Mouse (Mus musculus): Measurements from ENCODE around the gene Mmd2. TPM values are rescaled to one million over a fixed set of nuclear protein-coding genes. Genes with fewer than 3 reads are reported as not detected.

The Mmd2 gene
- polyA plus RNA-seq, 1 experiment from 2014 or later: 22.0 TPM

DNA sequence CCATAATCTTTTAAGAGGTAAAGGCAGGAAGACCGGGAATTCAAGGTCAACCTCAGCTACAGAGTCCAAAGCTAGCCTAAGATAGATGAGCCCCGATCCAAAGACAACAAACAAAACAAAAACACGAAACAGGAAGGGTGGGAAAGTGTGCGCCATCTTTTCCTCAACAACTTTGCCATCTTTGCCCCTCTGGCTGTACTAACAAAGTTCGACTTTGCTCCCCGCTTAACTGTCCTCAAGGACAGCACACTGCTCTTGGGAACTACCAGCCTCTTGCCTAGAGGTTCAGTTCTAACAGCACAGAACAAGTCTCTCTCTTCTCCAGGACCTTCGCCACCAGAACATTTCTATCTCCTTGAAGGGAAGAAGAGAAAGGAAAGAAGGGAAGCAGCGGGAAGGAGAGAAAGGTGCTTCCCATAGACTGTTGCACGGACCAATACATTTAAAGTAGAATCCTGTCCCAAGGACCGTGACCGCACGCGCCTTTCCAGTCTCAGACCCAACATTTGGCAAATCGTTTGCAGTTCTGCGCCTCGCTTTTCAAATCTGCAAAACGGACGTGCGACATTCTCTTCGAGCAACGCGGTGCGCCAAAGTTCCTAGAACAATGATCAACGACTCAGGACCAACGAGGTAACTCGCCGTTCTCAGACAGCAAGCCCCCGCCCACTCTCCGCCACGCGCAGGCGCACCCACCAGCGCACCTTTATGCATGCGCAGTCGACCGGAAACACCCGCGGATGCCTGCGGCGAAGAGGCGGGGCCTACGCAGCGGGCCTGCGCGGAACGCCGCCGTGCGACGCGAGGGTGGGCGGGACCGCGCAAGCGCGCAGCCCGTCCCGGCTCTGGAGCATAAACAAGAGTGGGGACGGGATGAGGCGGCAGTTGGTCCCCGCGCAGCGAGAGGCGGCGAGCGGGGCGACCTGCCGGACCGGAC is 20.4 kb upstream of the Mmd2 start:
- Histone ChIP-seq H3K9ac (replicated peaks) (peak overlapping the region; percentile 93), H3K4me3 (replicated peaks) (peak overlapping the region; percentile 93), H3K36me3 (peaks cover 19% of the 10 kb centered on the region), H3K27ac (peak overlapping the region; percentile 80), H3K27me3 (no peaks in the 10 kb centered on the region), H3K4me1 (replicated peaks) (peaks cover 22% of the 10 kb centered on the region), H3K9me3 (no peaks in the 10 kb centered on the region), H3K4me2 (replicated peaks) (peak overlapping the region; percentile 78)
- peak; percentile 99 for ATAC-seq
- WGBS: 1% methylated on average over 69 of the region's 69 CpGs

DNA sequence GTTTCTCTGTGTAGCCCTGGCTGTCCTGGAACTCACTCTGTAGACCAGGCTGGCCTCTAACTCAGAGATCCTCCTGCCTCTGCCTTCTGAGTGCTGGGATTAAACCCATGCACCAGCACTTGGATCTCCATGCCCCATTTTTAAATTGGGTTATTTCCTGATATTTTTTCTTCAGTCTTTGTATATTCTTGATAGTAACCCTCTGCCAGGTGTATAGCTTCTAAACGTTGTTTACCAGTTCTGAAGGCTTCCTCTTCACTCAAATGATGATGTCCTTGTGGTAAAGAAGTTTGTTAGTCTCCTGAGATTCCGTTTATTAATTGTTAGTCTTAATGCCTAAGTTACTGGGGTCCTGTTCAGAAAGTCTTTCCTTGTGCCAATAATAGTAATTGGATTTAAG is 18.8 kb upstream of the Mmd2 start, which contains the start of gene Wipi2:
Wipi2 (plus strand) TSS at position 301 of the 400 bp plus-strand sequence.
- peak within 1 kb of the TSS; percentile 67 for H3K4me2 ChIP-seq (replicated peaks)
- H3K4me1 ChIP-seq (replicated peaks): peaks cover 22% of the 10 kb centered on the region
- 0 out of 2 replicates have a peak within 1 kb of the TSS, but pooled peaks have one; percentile 78 for H3K27ac ChIP-seq
- peak within 1 kb of the TSS; percentile 69 for H3K9ac ChIP-seq (replicated peaks)
- H3K4me3 ChIP-seq (replicated peaks): peak within 1 kb of the TSS; percentile 93
- H3K27me3 ChIP-seq: no peaks in the 10 kb centered on the region
- H3K36me3 ChIP-seq: peaks cover 5% of the 10 kb centered on the region; the same call in 1 of the 2 replicates
- no peak for ATAC-seq
- 90% methylated on average over 2 of the region's 2 CpGs for WGBS
- no peaks in the 10 kb centered on the region for H3K9me3 ChIP-seq

DNA sequence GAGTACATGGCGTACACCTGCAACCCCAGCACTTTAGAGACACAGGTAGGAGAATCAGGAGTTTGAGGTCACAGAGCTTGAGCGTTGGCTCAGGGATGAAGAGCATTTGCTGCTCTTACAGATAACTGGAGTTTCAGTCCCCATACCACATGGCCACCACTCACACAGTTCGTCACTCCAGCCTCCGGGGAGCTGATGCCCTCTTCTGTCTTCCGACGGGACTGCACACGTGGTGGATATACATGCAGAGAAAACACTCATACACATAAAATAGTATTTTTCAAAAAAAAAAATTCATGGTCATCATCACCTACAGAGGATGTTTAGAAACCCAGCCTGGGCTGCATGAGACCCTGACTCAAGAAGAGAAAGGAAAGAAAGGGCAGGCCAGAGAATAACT is 14.5 kb upstream of the Mmd2 start:
- WGBS: 87% methylated on average over 7 of the region's 7 CpGs
- H3K27me3 ChIP-seq: no peaks in the 10 kb centered on the region
- no peak overlapping the region for H3K27ac ChIP-seq
- H3K4me2 ChIP-seq (replicated peaks): no peak overlapping the region
- H3K36me3 ChIP-seq: no peaks in the 10 kb centered on the region
- H3K9me3 ChIP-seq: no peaks in the 10 kb centered on the region
- no peak overlapping the region for H3K9ac ChIP-seq (replicated peaks)
- H3K4me3 ChIP-seq (replicated peaks): no peak overlapping the region
- no peak for ATAC-seq
- H3K4me1 ChIP-seq (replicated peaks): no peaks in the 10 kb centered on the region; the same call in 1 of the 2 replicates

DNA sequence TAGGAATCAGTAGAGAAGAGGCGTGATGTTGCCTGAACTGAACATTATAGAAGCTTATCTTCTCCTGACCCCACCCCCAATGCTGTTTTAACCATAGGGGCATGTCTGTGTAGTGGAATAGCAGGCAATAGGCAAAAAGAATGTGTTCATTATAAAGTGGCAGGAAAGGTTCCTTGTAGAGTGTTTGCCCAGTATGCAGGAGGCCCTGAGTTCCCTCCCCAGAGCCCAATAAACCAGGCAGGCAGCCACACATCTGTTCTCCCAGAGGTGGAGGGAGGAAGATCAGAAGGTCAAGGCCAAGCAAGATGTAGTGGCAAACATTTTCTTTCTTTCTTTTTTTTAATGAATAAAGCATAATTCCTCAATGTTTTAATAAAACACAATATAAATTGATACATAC is 13.5 kb upstream of the Mmd2 start:
- no peak overlapping the region for H3K9ac ChIP-seq (replicated peaks)
- no peak overlapping the region for H3K27ac ChIP-seq
- ATAC-seq: no peak
- no peaks in the 10 kb centered on the region for H3K27me3 ChIP-seq
- WGBS: 79% methylated on average over 1 of the region's 1 CpGs
- H3K4me3 ChIP-seq (replicated peaks): no peak overlapping the region
- H3K4me2 ChIP-seq (replicated peaks): no peak overlapping the region
- H3K36me3 ChIP-seq: no peaks in the 10 kb centered on the region
- no peaks in the 10 kb centered on the region for H3K9me3 ChIP-seq
- H3K4me1 ChIP-seq (replicated peaks): no peaks in the 10 kb centered on the region

DNA sequence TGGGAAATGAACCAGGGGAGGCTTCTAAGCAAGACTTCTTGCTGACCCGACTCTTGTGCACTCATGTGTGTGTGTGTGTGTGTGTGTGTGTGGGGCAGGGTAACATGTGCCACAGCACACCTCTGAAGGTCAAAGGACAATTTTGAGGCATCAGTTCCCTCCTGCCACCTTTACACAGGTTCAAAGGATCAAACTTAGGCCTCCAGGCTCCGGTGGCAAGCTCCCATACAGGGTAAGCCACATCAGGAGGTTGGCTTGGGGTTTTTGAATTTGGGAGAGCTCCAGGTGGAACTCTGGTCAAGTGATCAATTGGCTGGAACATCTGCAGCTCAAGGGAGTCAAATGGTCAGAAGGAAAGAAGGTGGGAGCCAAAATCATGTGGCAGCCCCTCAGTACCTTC is 12.8 kb upstream of the Mmd2 start:
- H3K36me3 ChIP-seq: no peaks in the 10 kb centered on the region
- 77% methylated on average over 2 of the region's 2 CpGs for WGBS
- no peak overlapping the region for H3K27ac ChIP-seq
- ATAC-seq: no peak
- no peaks in the 10 kb centered on the region for H3K9me3 ChIP-seq
- no peak overlapping the region for H3K4me2 ChIP-seq (replicated peaks)
- no peaks in the 10 kb centered on the region for H3K4me1 ChIP-seq (replicated peaks)
- no peak overlapping the region for H3K4me3 ChIP-seq (replicated peaks)
- no peaks in the 10 kb centered on the region for H3K27me3 ChIP-seq
- H3K9ac ChIP-seq (replicated peaks): no peak overlapping the region

DNA sequence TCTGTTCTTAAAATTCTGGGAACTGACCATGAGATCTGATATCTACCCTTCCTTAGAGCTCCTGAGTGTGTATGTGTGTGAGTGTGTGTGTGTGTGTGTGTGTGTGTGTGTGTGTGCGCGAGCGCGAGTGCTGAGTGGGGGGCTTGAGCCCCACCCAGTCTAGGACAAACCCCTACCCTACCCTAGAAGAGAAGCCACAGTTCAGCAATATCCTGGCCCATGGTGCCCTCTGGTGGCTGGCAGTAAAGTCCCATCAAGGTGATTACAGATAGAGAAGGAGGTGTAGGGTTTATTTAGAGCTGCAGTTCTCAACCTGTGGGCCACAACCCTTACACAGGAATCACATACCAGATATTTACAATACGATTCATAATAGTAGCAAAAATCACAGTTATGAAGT is 11.3 kb upstream of the Mmd2 start:
- Histone ChIP-seq H3K27ac (no peak overlapping the region), H3K36me3 (no peaks in the 10 kb centered on the region), H3K9ac (replicated peaks) (no peak overlapping the region), H3K27me3 (no peaks in the 10 kb centered on the region), H3K9me3 (no peaks in the 10 kb centered on the region), H3K4me3 (replicated peaks) (no peak overlapping the region), H3K4me1 (replicated peaks) (no peaks in the 10 kb centered on the region), H3K4me2 (replicated peaks) (no peak overlapping the region)
- WGBS: 44% methylated on average over 5 of the region's 5 CpGs
- peak; percentile 77 for ATAC-seq

DNA sequence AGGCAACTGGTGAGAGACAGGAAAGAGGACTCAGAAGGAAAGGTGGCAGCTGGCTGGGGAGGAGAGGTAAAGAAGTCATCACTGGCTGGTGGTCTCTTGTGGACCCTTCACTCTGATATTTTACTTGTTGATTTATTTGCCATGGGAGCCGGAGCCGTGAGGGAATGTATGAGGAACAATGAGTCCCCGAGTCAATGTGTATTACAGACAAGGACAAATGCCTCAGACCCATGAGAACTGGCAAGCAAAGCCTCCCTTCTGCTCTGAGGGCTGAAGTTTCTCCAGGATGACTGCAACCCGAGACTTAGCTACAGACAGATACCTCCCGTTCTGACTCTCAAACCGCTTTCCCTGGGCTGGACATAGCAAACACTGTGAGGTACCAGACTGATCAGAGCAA is 7.7 kb upstream of the Mmd2 start:
- no peak for ATAC-seq
- Histone ChIP-seq H3K36me3 (no peaks in the 10 kb centered on the region), H3K4me2 (replicated peaks) (no peak overlapping the region), H3K27me3 (no peaks in the 10 kb centered on the region), H3K9me3 (no peaks in the 10 kb centered on the region), H3K4me1 (replicated peaks) (no peaks in the 10 kb centered on the region), H3K9ac (replicated peaks) (no peak overlapping the region), H3K27ac (no peak overlapping the region), H3K4me3 (replicated peaks) (no peak overlapping the region)
- WGBS: 67% methylated on average over 6 of the region's 6 CpGs

DNA sequence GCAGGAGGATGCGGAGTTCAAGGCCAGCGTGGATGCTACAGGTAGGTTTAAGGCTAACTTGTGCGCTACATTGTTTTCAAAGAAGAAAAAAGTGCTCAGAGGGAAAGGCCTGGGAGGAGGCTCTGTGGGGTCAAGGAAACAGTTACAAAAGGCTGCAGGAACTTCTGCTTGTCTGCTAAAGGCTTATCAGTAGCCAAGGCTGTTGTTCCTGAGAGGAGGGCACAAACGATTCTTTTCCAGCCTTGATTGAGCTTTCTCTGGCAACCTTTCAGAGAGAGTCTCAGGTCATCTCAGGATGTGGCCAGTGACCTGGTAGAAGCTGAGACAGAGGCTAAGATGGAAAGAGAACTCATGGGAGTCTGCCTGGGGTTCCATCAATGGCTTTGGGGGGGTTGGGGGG is 7.0 kb upstream of the Mmd2 start:
- Histone ChIP-seq H3K4me3 (replicated peaks) (no peak overlapping the region), H3K27ac (no peak overlapping the region), H3K9ac (replicated peaks) (no peak overlapping the region), H3K36me3 (no peaks in the 10 kb centered on the region), H3K4me2 (replicated peaks) (no peak overlapping the region), H3K27me3 (no peaks in the 10 kb centered on the region), H3K9me3 (no peaks in the 10 kb centered on the region), H3K4me1 (replicated peaks) (no peaks in the 10 kb centered on the region)
- no peak for ATAC-seq
- WGBS: 83% methylated on average over 4 of the region's 4 CpGs

DNA sequence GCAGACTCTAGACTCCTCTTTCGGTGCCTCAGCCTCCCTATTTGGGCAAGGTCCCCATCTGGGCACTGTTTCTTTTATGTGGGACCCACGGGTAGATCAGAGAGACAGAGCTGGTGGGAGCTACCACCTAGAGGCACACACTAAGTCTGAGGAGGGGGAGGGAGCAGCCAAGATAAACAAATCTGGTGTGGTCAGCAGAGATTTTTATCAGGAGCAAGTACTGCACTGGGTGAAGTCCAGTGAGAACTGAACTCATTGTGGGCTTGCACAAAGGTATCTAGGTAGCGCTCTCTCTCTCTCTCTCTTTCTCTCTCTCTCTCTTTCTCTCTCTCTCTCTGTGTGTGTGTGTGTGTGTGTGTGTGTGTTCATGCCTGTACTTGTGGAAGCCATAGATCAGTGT is 5.9 kb upstream of the Mmd2 start:
- no peaks in the 10 kb centered on the region for H3K9me3 ChIP-seq
- WGBS: 73% methylated on average over 3 of the region's 3 CpGs
- no peaks in the 10 kb centered on the region for H3K4me1 ChIP-seq (replicated peaks)
- no peaks in the 10 kb centered on the region for H3K27me3 ChIP-seq
- H3K27ac ChIP-seq: no peak overlapping the region
- no peak overlapping the region for H3K4me2 ChIP-seq (replicated peaks)
- H3K9ac ChIP-seq (replicated peaks): no peak overlapping the region
- no peak overlapping the region for H3K4me3 ChIP-seq (replicated peaks)
- H3K36me3 ChIP-seq: no peaks in the 10 kb centered on the region
- no peak for ATAC-seq

DNA sequence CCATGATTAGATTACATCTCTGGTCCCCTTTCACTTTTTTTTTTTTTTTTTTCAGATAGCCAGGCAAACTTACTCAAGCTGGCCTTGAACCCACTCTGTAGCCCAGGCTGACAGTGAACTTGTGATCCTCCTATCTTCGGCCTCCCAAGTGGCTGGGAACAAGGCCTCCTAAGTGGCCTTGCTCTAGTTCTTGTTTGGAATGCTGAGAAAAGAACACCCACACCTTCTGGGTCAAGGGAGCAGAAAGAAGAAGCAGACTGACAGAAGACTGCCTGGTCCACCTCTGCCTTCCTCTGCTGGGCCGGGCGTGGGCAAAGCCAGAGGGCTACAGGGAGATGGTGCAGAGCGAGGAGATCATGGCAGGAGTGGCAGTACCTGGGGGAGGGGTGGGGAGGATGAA is 1.8 kb upstream of the Mmd2 start:
- 86% methylated on average over 4 of the region's 4 CpGs for WGBS
- peaks cover 10% of the 10 kb centered on the region; the same call in 1 of the 2 replicates for H3K27me3 ChIP-seq
- no peak for ATAC-seq

DNA sequence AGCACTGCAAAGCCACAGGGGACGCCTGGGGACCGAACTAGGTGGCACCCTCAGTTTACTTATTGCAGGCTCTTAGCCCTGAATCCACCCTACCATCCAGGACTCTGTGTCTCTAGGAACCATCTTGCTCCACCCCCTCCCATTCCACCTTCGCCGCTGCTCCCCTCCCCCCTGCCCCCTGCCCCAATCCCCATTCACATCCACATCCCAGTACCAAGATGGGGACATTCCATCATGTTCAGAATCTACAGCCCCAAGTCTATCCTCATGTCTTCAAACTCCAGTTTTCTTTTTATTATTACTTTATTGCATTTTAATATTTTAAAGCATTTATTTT is 357 bp upstream of the Mmd2 start:
- peaks cover 10% of the 10 kb centered on the region; the same call in 1 of the 2 replicates for H3K27me3 ChIP-seq
- H3K4me2 ChIP-seq (replicated peaks): peak overlapping the region; percentile 70
- no peaks in the 10 kb centered on the region for H3K36me3 ChIP-seq
- ATAC-seq: no peak; the same call in 1 of the 2 replicates
- WGBS: 2% methylated on average over 4 of the region's 4 CpGs
- no peaks in the 10 kb centered on the region for H3K9me3 ChIP-seq
- H3K4me1 ChIP-seq (replicated peaks): peaks cover 16% of the 10 kb centered on the region
- H3K4me3 ChIP-seq (replicated peaks): peak overlapping the region; percentile 48
- peak overlapping the region; percentile 75 for H3K9ac ChIP-seq (replicated peaks)
- no peak overlapping the region for H3K27ac ChIP-seq

More for the DNA sequence above, 1.8 kb upstream of the Mmd2 start:
- no peaks in the 10 kb centered on the region for H3K9me3 ChIP-seq
- H3K27ac ChIP-seq: no peak overlapping the region
- no peak overlapping the region for H3K4me3 ChIP-seq (replicated peaks)
- H3K9ac ChIP-seq (replicated peaks): no peak overlapping the region
- H3K4me1 ChIP-seq (replicated peaks): peaks cover 16% of the 10 kb centered on the region
- H3K36me3 ChIP-seq: no peaks in the 10 kb centered on the region
- no peak overlapping the region for H3K4me2 ChIP-seq (replicated peaks)

DNA sequence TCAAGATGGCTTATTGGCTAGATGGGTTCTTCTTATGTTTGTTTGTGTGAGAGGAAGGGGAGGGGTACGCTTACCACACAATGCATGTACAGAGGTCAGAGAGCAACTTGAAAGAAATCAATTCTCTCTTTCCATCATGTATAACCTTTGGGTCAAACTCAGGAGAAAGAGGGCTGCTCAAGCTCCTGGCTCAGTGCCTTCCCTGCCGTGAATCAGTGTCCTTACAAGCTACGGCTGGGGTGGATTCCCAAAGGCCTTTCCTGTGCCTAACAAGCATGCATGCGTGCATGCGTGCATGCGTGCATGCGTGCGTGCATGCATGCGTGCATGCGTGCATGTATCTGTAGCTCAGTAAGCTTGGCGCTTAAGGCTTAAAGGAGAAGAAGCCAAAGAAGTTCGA is 3.3 kb downstream of the Mmd2 start:
- Histone ChIP-seq H3K9me3 (no peaks in the 10 kb centered on the region), H3K9ac (replicated peaks) (no peak overlapping the region), H3K4me2 (replicated peaks) (no peak overlapping the region), H3K27ac (no peak overlapping the region), H3K4me3 (replicated peaks) (no peak overlapping the region), H3K27me3 (peaks cover 10% of the 10 kb centered on the region; the same call in 1 of the 2 replicates), H3K4me1 (replicated peaks) (peaks cover 20% of the 10 kb centered on the region), H3K36me3 (no peaks in the 10 kb centered on the region)
- ATAC-seq: no peak
- WGBS: 89% methylated on average over 12 of the region's 12 CpGs
